Mouse (Mus musculus) cerebellum, adult 2 months (tissue): ENCODE results near the gene Nbeal2.

Source experiments
- CTCF ChIP-seq: fragments of 200-500 bp; IDR thresholded peaks from 2 replicates; pipeline ENCODE4 v1.5.1; 2011; ENCODE audit warnings: low read depth, mild to moderate bottlenecking, control low read depth, low read length, moderate library complexity, borderline replicate concordance; ENCODE audit not compliant: insufficient read depth
- POLR2A ChIP-seq: fragments of 200-500 bp; IDR thresholded peaks from 2 replicates; pipeline ENCODE4 v1.6.1; 2011; ENCODE audit warnings: low read length, control low read depth, borderline replicate concordance; ENCODE audit not compliant: insufficient read depth

GRCm38 (mm10) chr9:110651931-110652722 is 1.8 kb downstream of the Nbeal2 start:
- TF ChIP-seq CTCF (no peak), POLR2A (no peak)
